Mouse (Mus musculus): Measurements from ENCODE around the gene Mc1r.

DNA sequence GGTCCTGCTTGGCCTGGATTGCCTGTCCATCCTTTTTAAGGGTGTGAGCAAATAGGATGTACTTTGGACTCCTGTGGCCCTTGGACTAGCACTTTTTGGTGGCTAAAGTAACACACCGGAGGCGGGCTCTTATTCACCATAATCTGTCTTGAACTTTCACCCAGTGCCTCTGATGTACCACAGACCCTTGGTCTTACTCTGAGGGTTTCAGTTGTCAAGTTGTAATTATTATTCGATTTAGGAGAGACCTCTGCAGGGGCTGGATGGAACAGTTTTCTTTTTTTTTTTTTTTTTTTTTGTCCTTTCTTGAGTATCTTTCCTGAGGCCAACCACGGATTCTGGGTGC is 36.6 kb downstream of the Mc1r start:
- no peak for TF ChIP-seq CTCF (IDR thresholded peaks at IDR 0.05)
- TF ChIP-seq EP300 (IDR thresholded peaks at IDR 0.05) = no peak
